Mouse (Mus musculus): ENCODE measurements around the gene Hand1. TPM values are rescaled to one million over a fixed set of nuclear protein-coding genes. Genes with fewer than 3 reads are reported as not detected.
"Not testable (repeated sequence)": the region's sequence is repeated elsewhere in the genome, so short reads cannot be mapped to it uniquely, and the experiment has no call there.

Gene Hand1
- polyA plus RNA-seq, 1 experiment, result not detected

- WGBS, result 71% methylated on average over 6 of the region's 6 CpGs
- H3K4me1 ChIP-seq (ENCODE audit: control insufficient read depth, insufficient read depth, low read length), result no peaks in the 10 kb centered on the region
- no peak overlapping the region for H3K27ac ChIP-seq (ENCODE audit: control insufficient read depth, insufficient read depth, low read depth, low read length, poor library complexity)
- TF ChIP-seq POLR2A (IDR thresholded peaks at IDR 0.05; ENCODE audit: borderline replicate concordance, control insufficient read depth, low read depth, low read length) (no peak), CTCF (IDR thresholded peaks at IDR 0.05; ENCODE audit: control insufficient read depth, insufficient read depth, low read length) (no peak)
- H3K4me3 ChIP-seq (replicated peaks; ENCODE audit: control insufficient read depth, low read depth, low read length), result no peak overlapping the region
These were observed 21.0 kb upstream of the Hand1 start for GRCm38 (mm10) chr11:57853571-57853970.

- Histone ChIP-seq H3K4me1 (ENCODE audit: control insufficient read depth, insufficient read depth, low read length) (no peaks in the 10 kb centered on the region), H3K4me3 (replicated peaks; ENCODE audit: control insufficient read depth, low read depth, low read length) (no peak overlapping the region), H3K27ac (ENCODE audit: control insufficient read depth, insufficient read depth, low read depth, low read length, poor library complexity) (no peak overlapping the region)
- TF ChIP-seq CTCF (IDR thresholded peaks at IDR 0.05; ENCODE audit: control insufficient read depth, insufficient read depth, low read length) (no peak), POLR2A (IDR thresholded peaks at IDR 0.05; ENCODE audit: borderline replicate concordance, control insufficient read depth, low read depth, low read length) (no peak)
- WGBS, result 34% methylated on average over 3 of the region's 3 CpGs
These were observed 18.3 kb upstream of the Hand1 start for GRCm38 (mm10) chr11:57850931-57851330.

GRCm38 (mm10) chr11:57850298-57850697 is 17.7 kb upstream of the Hand1 start:
- H3K4me3 ChIP-seq (replicated peaks; ENCODE audit: control insufficient read depth, low read depth, low read length), result no peak overlapping the region
- WGBS, result 52% methylated on average over 7 of the region's 7 CpGs
- no peaks in the 10 kb centered on the region for H3K4me1 ChIP-seq (ENCODE audit: control insufficient read depth, insufficient read depth, low read length)
- no peak for TF ChIP-seq POLR2A (IDR thresholded peaks at IDR 0.05; ENCODE audit: borderline replicate concordance, control insufficient read depth, low read depth, low read length)
- no peak for TF ChIP-seq CTCF (IDR thresholded peaks at IDR 0.05; ENCODE audit: control insufficient read depth, insufficient read depth, low read length)
- no peak overlapping the region for H3K27ac ChIP-seq (ENCODE audit: control insufficient read depth, insufficient read depth, low read depth, low read length, poor library complexity)

- no peak overlapping the region for H3K4me3 ChIP-seq (replicated peaks; ENCODE audit: control insufficient read depth, low read depth, low read length)
- H3K27ac ChIP-seq (ENCODE audit: control insufficient read depth, insufficient read depth, low read depth, low read length, poor library complexity), result no peak overlapping the region
- TF ChIP-seq POLR2A (IDR thresholded peaks at IDR 0.05; ENCODE audit: borderline replicate concordance, control insufficient read depth, low read depth, low read length), result no peak
- no peak for TF ChIP-seq CTCF (IDR thresholded peaks at IDR 0.05; ENCODE audit: control insufficient read depth, insufficient read depth, low read length)
- H3K4me1 ChIP-seq (ENCODE audit: control insufficient read depth, insufficient read depth, low read length), result no peaks in the 10 kb centered on the region
- 72% methylated on average over 7 of the region's 7 CpGs for WGBS
These were observed 14.8 kb upstream of the Hand1 start for GRCm38 (mm10) chr11:57847396-57847795.

- H3K4me1 ChIP-seq (ENCODE audit: control insufficient read depth, insufficient read depth, low read length); H3K27ac ChIP-seq (ENCODE audit: control insufficient read depth, insufficient read depth, low read depth, low read length, poor library complexity); H3K4me3 ChIP-seq (replicated peaks; ENCODE audit: control insufficient read depth, low read depth, low read length): not testable (repeated sequence)
- WGBS, result 71% methylated on average over 8 of the region's 9 CpGs
These were observed 14.1 kb upstream of the Hand1 start for GRCm38 (mm10) chr11:57846421-57847363.

- Histone ChIP-seq H3K4me3 (replicated peaks; ENCODE audit: control insufficient read depth, low read depth, low read length) (no peak overlapping the region), H3K27ac (ENCODE audit: control insufficient read depth, insufficient read depth, low read depth, low read length, poor library complexity) (no peak overlapping the region), H3K4me1 (ENCODE audit: control insufficient read depth, insufficient read depth, low read length) (no peaks in the 10 kb centered on the region)
- WGBS, result 48% methylated on average over 7 of the region's 7 CpGs
- no peak for TF ChIP-seq CTCF (IDR thresholded peaks at IDR 0.05; ENCODE audit: control insufficient read depth, insufficient read depth, low read length)
- no peak for TF ChIP-seq POLR2A (IDR thresholded peaks at IDR 0.05; ENCODE audit: borderline replicate concordance, control insufficient read depth, low read depth, low read length)
These were observed 8.8 kb upstream of the Hand1 start for GRCm38 (mm10) chr11:57841391-57841790.

- H3K4me1 ChIP-seq (ENCODE audit: control insufficient read depth, insufficient read depth, low read length), result no peaks in the 10 kb centered on the region
- no peak overlapping the region for H3K4me3 ChIP-seq (replicated peaks; ENCODE audit: control insufficient read depth, low read depth, low read length)
- TF ChIP-seq CTCF (IDR thresholded peaks at IDR 0.05; ENCODE audit: control insufficient read depth, insufficient read depth, low read length) (no peak), POLR2A (IDR thresholded peaks at IDR 0.05; ENCODE audit: borderline replicate concordance, control insufficient read depth, low read depth, low read length) (no peak)
- 34% methylated on average over 10 of the region's 10 CpGs for WGBS
- no peak overlapping the region for H3K27ac ChIP-seq (ENCODE audit: control insufficient read depth, insufficient read depth, low read depth, low read length, poor library complexity)
These were observed 8.4 kb upstream of the Hand1 start for GRCm38 (mm10) chr11:57840986-57841385.

- H3K27ac ChIP-seq (ENCODE audit: control insufficient read depth, insufficient read depth, low read depth, low read length, poor library complexity), result no peak overlapping the region
- 21% methylated on average over 22 of the region's 22 CpGs for WGBS
- TF ChIP-seq POLR2A (IDR thresholded peaks at IDR 0.05; ENCODE audit: borderline replicate concordance, control insufficient read depth, low read depth, low read length), result no peak
- TF ChIP-seq CTCF (IDR thresholded peaks at IDR 0.05; ENCODE audit: control insufficient read depth, insufficient read depth, low read length), result no peak
- H3K4me3 ChIP-seq (replicated peaks; ENCODE audit: control insufficient read depth, low read depth, low read length), result no peak overlapping the region
- no peaks in the 10 kb centered on the region for H3K4me1 ChIP-seq (ENCODE audit: control insufficient read depth, insufficient read depth, low read length)
These were observed 5.5 kb upstream of the Hand1 start for GRCm38 (mm10) chr11:57837861-57838680.

Measured in bone marrow, adult 2 months (tissue).